Mouse (Mus musculus) cerebellum, postnatal 25 days (tissue): ENCODE results near the gene Zfp146.
"Not testable (repeated sequence)": the region's sequence is repeated elsewhere in the genome, so short reads cannot be mapped to it uniquely, and the experiment has no call there.

Experiments used
- DNase-seq, 2 experiments: peaks; one replicate each; pipeline ENCODE4 v3.0.0; 2021; ENCODE audit warnings: mixed read lengths in 2 of 2

Zfp146 gene

DNA sequence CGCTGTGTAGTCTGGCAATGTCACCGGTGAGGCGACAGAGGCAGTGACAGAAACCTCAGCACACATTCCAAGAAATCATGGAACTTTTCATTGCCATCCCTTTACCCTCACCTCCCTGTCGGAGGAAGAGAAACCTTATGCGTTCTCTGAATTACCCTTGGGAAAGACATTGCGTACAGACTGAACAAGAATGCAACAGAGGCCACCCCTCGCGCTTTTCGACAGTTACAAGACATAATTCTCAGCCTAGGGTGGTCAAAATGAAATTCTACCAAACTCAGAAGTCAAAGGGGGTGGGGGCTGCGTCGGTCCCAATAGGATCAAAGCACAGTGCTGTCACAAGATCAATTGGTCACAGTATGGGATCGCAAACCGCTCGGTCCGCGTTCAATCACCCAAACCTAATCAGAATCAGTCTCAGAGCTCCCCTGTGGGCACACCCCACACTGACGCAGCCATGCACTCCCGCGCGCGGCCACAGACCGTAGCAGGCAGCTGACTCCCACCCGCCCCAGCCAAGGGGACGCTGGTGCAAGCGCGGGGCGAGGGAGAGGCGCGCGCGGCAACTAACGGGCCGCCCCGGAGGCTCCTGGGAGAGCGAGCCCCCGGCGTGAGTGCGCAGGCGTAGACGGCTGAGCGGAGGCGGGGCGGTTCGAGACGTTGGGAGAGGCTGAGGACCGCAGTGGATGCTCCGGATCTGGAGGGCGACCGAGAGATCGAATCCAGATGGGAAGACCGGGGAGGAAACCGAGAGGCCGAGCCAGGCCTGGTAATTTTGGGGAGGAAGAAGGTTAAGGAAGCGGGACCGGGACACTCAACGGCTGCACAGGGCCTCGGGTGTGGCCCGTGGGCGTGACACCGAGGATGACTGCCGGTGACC is 48.0 kb downstream of the Zfp146 start, which contains the start of gene Zfp382:
Gene Zfp382 (plus strand): TSS at position 635 of the 880 bp plus-strand sequence.
- peak; percentile 94 to 97 for DNase-seq

DNA sequence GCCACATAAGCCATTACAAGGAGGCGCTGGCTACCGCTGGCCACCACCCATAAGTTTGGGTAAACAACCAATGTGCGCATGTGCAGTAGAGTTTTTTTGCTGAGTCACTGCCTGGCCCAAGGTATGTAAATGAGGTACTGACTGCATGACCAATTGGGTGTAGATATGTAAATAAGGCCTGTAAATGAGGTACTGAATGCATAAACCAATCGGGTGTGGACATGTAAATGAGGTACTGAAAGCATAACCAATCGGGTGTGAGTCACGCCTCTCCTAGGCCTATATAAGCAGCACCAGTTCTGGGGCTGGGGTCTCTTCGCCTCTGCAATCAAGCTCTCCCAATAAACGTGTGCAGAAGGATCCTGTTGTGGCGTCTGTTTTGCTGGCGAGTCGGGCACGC is 51.6 kb downstream of the Zfp146 start:
- DNase-seq, result not testable (repeated sequence)

DNA sequence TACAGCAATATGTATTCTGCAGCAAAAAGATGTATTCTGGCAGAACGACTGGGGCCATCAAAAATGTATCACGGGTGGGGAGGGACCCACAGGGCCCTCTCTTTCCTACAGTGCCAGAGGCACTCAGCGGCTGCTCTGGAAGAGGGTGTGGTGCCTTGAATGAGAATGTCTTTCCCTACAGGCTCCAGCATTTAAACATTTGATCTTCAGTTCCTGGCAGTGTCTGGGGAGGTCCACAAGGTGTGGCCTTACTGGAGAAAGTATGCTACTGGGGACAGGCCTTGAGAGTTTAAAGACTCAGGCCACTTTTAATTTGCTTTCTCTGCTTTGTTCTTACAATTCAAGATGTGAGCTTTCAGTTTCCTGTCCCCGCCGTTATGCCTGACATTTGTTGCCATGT is 53.5 kb downstream of the Zfp146 start:
- no peak for DNase-seq
